Mouse (Mus musculus) midbrain, postnatal 0 days (tissue): Measurements from ENCODE around the gene Pde1b. TPM values are rescaled to one million over a fixed set of nuclear protein-coding genes. Genes with fewer than 3 reads are reported as not detected.
A peak's percentile ranks its signal among the peaks of the same experiment; 100 is the strongest.

ENCODE experiments used
- ATAC-seq: fragments of 200-750 bp; cut with Nextera tagmentation; 2 replicates; pipeline ENCODE4 v1.8.0; 2017; ENCODE audit warnings: moderate number of reproducible peaks, mild to moderate bottlenecking, moderate TSS enrichment, moderate library complexity; ENCODE audit not compliant: low FRiP score
- DNase-seq: peaks from one replicate; pipeline ENCODE4 v3.0.0-alpha.2; 2015; ENCODE audit warnings: low spot score
- H3K27ac ChIP-seq: fragments of 300-500 bp; sonication (generic); 2 replicates; pipeline ENCODE4 v1.5.1; 2014; ENCODE audit warnings: low read depth, mild to moderate bottlenecking, low read length, mixed read lengths
- H3K27me3 ChIP-seq: fragments of 300-500 bp; sonication (generic); 2 replicates; pipeline ENCODE4 v1.6.1; 2014; ENCODE audit warnings: low read length, control low read depth, mixed read lengths; ENCODE audit not compliant: insufficient read depth
- H3K36me3 ChIP-seq: fragments of 300-500 bp; sonication (generic); 2 replicates; pipeline ENCODE4 v1.6.1; 2014; ENCODE audit warnings: low read length, control low read depth, mixed read lengths; ENCODE audit not compliant: insufficient read depth
- H3K4me1 ChIP-seq: fragments of 300-500 bp; sonication (generic); 2 replicates; pipeline ENCODE4 v1.6.1; 2014; ENCODE audit warnings: mild to moderate bottlenecking, control low read depth, antibody characterized with exemption, low read length, mixed read lengths; ENCODE audit not compliant: insufficient read depth
- H3K4me2 ChIP-seq: fragments of 300-500 bp; sonication (generic); 2 replicates; pipeline ENCODE4 v1.6.1; 2014; ENCODE audit warnings: low read depth, mild to moderate bottlenecking, low read length, mixed read lengths; ENCODE audit not compliant: poor library complexity, severe bottlenecking
- H3K4me3 ChIP-seq: fragments of 300-500 bp; sonication (generic); 2 replicates; pipeline ENCODE4 v1.5.1; 2014; ENCODE audit warnings: low read depth, mild to moderate bottlenecking, low read length, moderate library complexity
- H3K9ac ChIP-seq: fragments of 300-500 bp; sonication (generic); replicated peaks from 2 replicates; pipeline ENCODE4 v1.6.1; 2014; ENCODE audit warnings: mild to moderate bottlenecking, low read length, moderate library complexity, mixed read lengths; ENCODE audit not compliant: poor library complexity, severe bottlenecking
- H3K9me3 ChIP-seq: fragments of 300-500 bp; sonication (generic); 2 replicates; pipeline ENCODE4 v1.6.1; 2016; ENCODE audit warnings: low read length, control low read depth
- CTCF ChIP-seq: IDR thresholded peaks from 2 replicates; pipeline ENCODE4 v1.5.1; 2016; ENCODE audit warnings: antibody characterized with exemption, mild to moderate bottlenecking
- WGBS: fragments of 180-500 bp; shearing (Covaris S2); extraction: QIAGEN DNeasy Blood & Tissue Kit; methylation state at CpG from one replicate; pipeline ENCODE4 v1.1.7; 2014; 5-methylcytosine and 5-hydroxymethylcytosine counted together
- polyA plus RNA-seq: library from polyadenylated mRNA; unstranded; fragments of >200 nt; fragmentation: Nextera tagmentation; extraction: Ambion mirVana; gene quantifications from 2 replicates; pipeline ENCODE4 v1.2.1, GENCODE M21; 2015
- total RNA-seq: library from RNA; depleted of rRNA; stranded (reverse); fragments of >200 nt; gene quantifications from 2 replicates; pipeline ENCODE4 v1.2.3, GENCODE M21; 2014; rRNA removed

Gene Pde1b
- total and polyA plus RNA-seq, 2 experiments from 2014 or later = 69.3 to 112 TPM

- Histone ChIP-seq H3K36me3 (no peaks in the 10 kb centered on the region), H3K4me3 (no peak overlapping the region), H3K9ac (no peak overlapping the region), H3K4me2 (no peak overlapping the region), H3K9me3 (no peaks in the 10 kb centered on the region), H3K27me3 (no peaks in the 10 kb centered on the region), H3K4me1 (no peaks in the 10 kb centered on the region), H3K27ac (no peak overlapping the region)
- DNase-seq (no peak), ATAC-seq (no peak)
- 87% methylated on average over 3 of the region's 3 CpGs for WGBS
- peak; percentile 18; the same call in 1 of the 2 replicates for TF ChIP-seq CTCF
Measured at GRCm38 (mm10) chr15:103547983-103548382, 45.1 kb downstream of the Pde1b start.

- Histone ChIP-seq H3K27ac (no peak overlapping the region), H3K27me3 (no peaks in the 10 kb centered on the region), H3K9me3 (no peaks in the 10 kb centered on the region), H3K36me3 (no peaks in the 10 kb centered on the region), H3K9ac (no peak overlapping the region), H3K4me3 (no peak overlapping the region), H3K4me2 (no peak overlapping the region), H3K4me1 (no peaks in the 10 kb centered on the region)
- no peak for TF ChIP-seq CTCF
- no peak for DNase-seq
- 91% methylated on average over 1 of the region's 1 CpGs for WGBS
- ATAC-seq = no peak
Measured at GRCm38 (mm10) chr15:103549475-103549874, 46.6 kb downstream of the Pde1b start.

GRCm38 (mm10) chr15:103551053-103551452, 48.2 kb downstream of the Pde1b start:
- H3K9me3 ChIP-seq = no peaks in the 10 kb centered on the region
- H3K36me3 ChIP-seq = no peaks in the 10 kb centered on the region
- 65% methylated on average over 1 of the region's 1 CpGs for WGBS
- no peaks in the 10 kb centered on the region for H3K4me1 ChIP-seq
- H3K9ac ChIP-seq = no peak overlapping the region
- H3K27ac ChIP-seq = no peak overlapping the region
- DNase-seq (no peak), ATAC-seq (no peak)
- TF ChIP-seq CTCF = no peak
- no peaks in the 10 kb centered on the region for H3K27me3 ChIP-seq
- no peak overlapping the region for H3K4me2 ChIP-seq
- H3K4me3 ChIP-seq = no peak overlapping the region

GRCm38 (mm10) chr15:103552096-103552690, 49.4 kb downstream of the Pde1b start:
- ATAC-seq (peak; percentile 66), DNase-seq (peak; percentile 84)
- Histone ChIP-seq H3K4me2 (no peak overlapping the region), H3K4me3 (no peak overlapping the region), H3K27ac (no peak overlapping the region), H3K4me1 (no peaks in the 10 kb centered on the region), H3K9ac (no peak overlapping the region), H3K36me3 (no peaks in the 10 kb centered on the region), H3K27me3 (no peaks in the 10 kb centered on the region), H3K9me3 (no peaks in the 10 kb centered on the region)
- WGBS = 44% methylated on average over 3 of the region's 3 CpGs
- TF ChIP-seq CTCF = peak; percentile 90

- Histone ChIP-seq H3K27ac (no peak within 1 kb of the TSS), H3K9ac (no peak within 1 kb of the TSS), H3K27me3 (no peaks in the 10 kb centered on the region), H3K4me1 (no peaks in the 10 kb centered on the region), H3K4me3 (no peak within 1 kb of the TSS), H3K9me3 (no peaks in the 10 kb centered on the region), H3K36me3 (no peaks in the 10 kb centered on the region), H3K4me2 (no peak within 1 kb of the TSS)
- no peak for DNase-seq
- no peak for TF ChIP-seq CTCF
- ATAC-seq = no peak
Measured at GRCm38 (mm10) chr15:103564981-103565380, 62.1 kb downstream of the Pde1b start, which contains the start of gene Glycam1. TSS of gene Glycam1 (minus strand) at chr15:103565081.

Other genes starting within 250 kb of the Pde1b start
- gene Nfe2, start 244.6 kb upstream of the Pde1b start, total RNA-seq = 0.99 and 3.2 TPM in 2 replicates
- gene Nfe2, start 244.6 kb upstream of the Pde1b start, polyA plus RNA-seq = 0.26 and 0.32 TPM in 2 replicates
- 127 and 151 TPM in 2 replicates for gene Copz1, start 230.3 kb upstream of the Pde1b start, total RNA-seq
- gene Copz1, start 230.3 kb upstream of the Pde1b start, polyA plus RNA-seq = 178 and 184 TPM in 2 replicates
- gene Gpr84, start 192.4 kb upstream of the Pde1b start, total RNA-seq = 0.27 TPM in 1 of 2 replicates, not detected in the other
- gene Gpr84, start 192.4 kb upstream of the Pde1b start, polyA plus RNA-seq = 0.29 and 0.37 TPM in 2 replicates
- 22.0 and 26.5 TPM in 2 replicates for gene Zfp385a, start 162.9 kb upstream of the Pde1b start, total RNA-seq
- 26.9 and 28.8 TPM in 2 replicates for gene Zfp385a, start 162.9 kb upstream of the Pde1b start, polyA plus RNA-seq
- 4.8 and 6.8 TPM in 2 replicates for gene Itga5, start 136.3 kb upstream of the Pde1b start, total RNA-seq
- 3.8 TPM in 2 replicates for gene Itga5, start 136.3 kb upstream of the Pde1b start, polyA plus RNA-seq
- not detected in 2 replicates for gene Gtsf1, start 72.6 kb upstream of the Pde1b start, total RNA-seq
- 0.50 TPM in 1 of 2 replicates, not detected in the other for gene Gtsf1, start 72.6 kb upstream of the Pde1b start, polyA plus RNA-seq
- gene Gtsf2, start 54.6 kb upstream of the Pde1b start, total RNA-seq = 0.44 TPM in 1 of 2 replicates, not detected in the other
- gene Gtsf2, start 54.6 kb upstream of the Pde1b start, polyA plus RNA-seq = not detected in 2 replicates
- gene Nckap1l, start 49.2 kb upstream of the Pde1b start, total RNA-seq = 4.6 and 4.7 TPM in 2 replicates
- gene Nckap1l, start 49.2 kb upstream of the Pde1b start, polyA plus RNA-seq = 2.0 and 2.4 TPM in 2 replicates
- gene Ppp1r1a, start 35.0 kb downstream of the Pde1b start, total RNA-seq = 111 and 156 TPM in 2 replicates
- 230 TPM in 2 replicates for gene Ppp1r1a, start 35.0 kb downstream of the Pde1b start, polyA plus RNA-seq
- not detected in 2 replicates for gene Glycam1, start 62.0 kb downstream of the Pde1b start, total RNA-seq
- gene Glycam1, start 62.0 kb downstream of the Pde1b start, polyA plus RNA-seq = not detected in 2 replicates